Mouse (Mus musculus) heart, postnatal 0 days (tissue): Measurements from ENCODE around the gene BC034090.
A peak's percentile ranks its signal among the peaks of the same experiment; 100 is the strongest.

Experiments
- CTCF ChIP-seq: IDR thresholded peaks from 2 replicates; pipeline ENCODE4 v1.5.1; 2016; ENCODE audit warnings: antibody characterized with exemption, control low read depth, low read depth
- EP300 ChIP-seq: IDR thresholded peaks from 2 replicates; pipeline ENCODE4 v1.6.1; 2016; ENCODE audit warnings: antibody characterized with exemption, low read depth

DNA sequence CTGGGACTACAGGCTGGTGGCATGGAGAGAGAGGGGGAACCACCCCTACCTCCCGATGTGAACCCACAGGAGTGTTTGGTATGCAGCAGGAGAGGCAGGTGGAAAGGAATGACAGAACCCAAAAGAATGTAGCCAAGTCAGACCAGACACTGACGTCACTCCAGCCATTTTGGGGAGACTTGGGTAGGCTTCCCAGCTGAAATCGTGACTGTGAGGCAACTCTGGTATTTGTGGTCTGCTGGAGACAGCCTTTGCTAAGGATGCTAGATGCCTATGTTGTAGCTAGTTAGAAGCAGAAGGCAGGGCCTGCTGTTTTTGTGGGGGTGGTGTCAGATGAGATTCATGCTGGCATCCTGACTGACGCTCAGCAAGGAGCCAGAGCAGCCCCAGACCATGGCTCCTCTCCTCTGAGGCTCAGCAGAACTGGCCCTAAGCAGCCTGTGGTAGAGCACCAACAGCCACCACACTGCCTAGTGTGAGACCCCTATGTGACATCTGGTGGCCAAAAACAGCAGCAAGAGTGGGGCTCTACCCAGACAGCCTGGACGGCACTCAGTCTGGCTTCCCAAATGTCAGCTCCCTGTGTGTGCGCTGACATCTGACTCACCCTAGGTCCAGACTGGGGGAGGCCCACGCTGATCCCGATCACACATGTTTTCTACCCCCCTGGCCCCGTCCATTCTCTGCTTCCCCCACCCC is 29.0 kb downstream of the BC034090 start:
- TF ChIP-seq CTCF (peak; percentile 37), EP300 (no peak)
